Mouse (Mus musculus): ENCODE data around the gene Alg13.

Gene Alg13

GRCm38 (mm10) chrX:144317548-144318163, at the start of gene Alg13:
Gene Alg13 (plus strand): TSS chrX:144317804.
- DNase-seq (ENCODE audit: low read depth, low spot score): peak; percentile 72

GRCm38 (mm10) chrX:144268606-144269005, 49.0 kb upstream of the Alg13 start:
- DNase-seq (ENCODE audit: low read depth, low spot score): no peak

DNA sequence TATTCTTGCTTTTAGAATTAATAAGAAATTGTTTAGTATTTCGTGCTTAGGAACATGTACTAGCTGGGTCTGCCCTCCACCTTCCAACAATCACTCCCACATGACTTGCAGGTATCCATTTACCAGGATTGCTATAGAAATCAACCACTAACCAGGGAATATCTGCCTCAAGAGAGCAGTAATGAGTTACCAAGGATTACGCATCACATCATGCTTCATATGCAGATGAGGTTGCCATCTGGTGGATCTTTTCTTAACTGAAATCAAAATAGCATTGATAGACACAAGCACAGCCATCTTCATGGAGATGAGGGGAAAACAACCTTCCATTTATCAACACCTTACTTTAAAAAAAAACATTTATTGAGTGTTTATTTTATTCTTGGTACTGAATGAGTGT, 16.1 kb upstream of the Alg13 start:
- DNase-seq (ENCODE audit: low read depth, low spot score): no peak

GRCm38 (mm10) chrX:144305659-144306058, 11.9 kb upstream of the Alg13 start:
- no peak for DNase-seq (ENCODE audit: low read depth, low spot score)

DNA sequence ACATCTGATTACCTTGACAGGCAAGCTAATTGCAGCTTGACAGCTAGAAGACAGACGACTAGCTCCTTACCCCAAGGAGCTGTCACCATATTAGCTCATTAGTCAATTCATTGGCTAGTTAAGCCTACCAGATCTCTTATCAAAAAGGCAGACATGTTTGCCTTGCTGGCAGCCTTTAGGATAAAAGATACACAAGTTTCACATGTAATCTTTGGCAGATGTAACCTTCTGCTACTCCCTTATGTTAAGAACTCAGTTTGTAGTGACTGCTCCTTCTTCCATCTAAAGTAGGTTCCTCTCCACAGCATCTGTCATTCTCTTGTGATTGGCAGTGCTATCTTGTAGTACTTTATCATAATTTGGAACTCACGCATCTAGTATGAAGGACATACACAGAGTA, 3.6 kb upstream of the Alg13 start:
- DNase-seq (ENCODE audit: low read depth, low spot score): no peak

DNA sequence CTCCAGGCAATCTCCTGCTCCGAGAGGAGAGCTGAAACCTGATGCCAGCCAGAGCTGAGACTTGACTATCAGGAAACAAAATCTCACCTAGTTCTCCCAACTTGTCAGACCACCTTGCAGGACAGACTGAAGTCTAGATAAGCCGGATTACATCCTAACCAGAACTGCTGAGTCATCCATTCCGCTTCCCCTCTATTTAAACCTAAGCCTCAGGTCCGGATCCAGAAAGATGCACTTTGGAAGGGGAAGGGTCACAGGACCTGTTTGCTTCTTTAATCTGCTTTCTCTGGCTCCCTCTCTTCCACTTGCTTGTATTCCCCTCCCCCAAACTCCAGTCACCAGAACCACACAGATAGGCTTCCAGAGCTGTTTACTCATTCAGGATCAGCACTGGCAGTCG, 2.6 kb upstream of the Alg13 start:
- no peak for DNase-seq (ENCODE audit: low read depth, low spot score)

DNA sequence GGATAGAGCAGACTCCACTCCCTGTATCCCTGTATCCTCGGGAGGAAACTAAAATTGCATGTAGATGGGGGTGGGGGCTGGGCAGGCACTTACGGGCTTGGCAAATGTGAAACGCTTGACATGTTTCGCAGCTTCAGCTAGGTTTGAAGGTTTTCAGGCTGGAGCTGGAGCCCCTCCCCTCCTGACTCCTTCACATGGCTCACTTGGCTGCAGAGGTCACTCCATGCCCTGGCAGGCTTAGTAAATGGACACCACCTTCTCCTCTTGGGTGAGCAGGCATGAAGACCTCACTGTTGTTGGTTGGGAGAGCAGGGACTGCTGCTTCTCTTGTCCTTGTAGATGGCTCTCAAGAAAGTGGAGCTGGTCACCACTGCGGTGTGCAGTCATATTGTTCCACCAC, 1.6 kb upstream of the Alg13 start:
- no peak for DNase-seq (ENCODE audit: low read depth, low spot score)

DNA sequence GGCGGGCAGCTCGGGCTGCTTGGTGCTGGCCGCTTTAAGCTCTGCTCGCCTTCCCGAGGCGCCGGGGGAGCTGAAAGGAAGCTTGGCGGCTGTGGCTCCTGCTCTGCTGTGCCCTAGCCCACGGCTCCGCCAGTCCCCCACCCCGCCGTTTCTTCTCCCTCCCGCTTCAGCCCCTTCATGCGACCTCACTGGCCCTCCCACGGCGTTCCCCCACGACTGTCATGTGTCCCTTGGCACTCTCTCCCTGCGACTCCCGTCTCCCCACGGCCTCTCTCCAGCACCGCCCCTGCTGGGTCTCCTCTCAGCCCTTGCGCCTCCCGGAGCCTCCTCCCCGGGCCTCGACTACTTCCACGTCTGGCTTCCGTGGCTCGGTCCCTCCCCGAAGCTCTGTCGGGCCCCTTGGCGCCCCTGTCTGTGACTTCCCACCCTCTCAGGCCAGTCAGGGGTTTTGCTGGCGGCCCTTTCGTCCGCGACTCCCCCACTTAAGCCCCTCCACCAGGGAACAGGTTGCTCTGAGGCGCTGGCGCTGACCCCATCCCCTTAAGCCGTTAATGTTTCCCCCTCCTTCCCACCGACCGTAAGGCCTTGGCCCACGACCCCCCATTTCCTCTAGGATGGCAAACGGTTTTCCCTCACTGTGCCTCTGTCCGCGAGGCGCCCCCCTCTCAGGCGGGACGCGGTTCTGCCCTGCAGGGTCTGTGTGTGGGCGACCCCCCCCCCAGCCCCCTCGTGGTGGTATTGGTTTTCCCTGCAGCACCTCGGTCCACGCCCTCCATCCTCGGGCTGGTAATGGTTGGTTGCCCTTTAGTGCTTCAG, 768 bp downstream of the Alg13 start:
- DNase-seq (ENCODE audit: low read depth, low spot score): peak; percentile 36

DNA sequence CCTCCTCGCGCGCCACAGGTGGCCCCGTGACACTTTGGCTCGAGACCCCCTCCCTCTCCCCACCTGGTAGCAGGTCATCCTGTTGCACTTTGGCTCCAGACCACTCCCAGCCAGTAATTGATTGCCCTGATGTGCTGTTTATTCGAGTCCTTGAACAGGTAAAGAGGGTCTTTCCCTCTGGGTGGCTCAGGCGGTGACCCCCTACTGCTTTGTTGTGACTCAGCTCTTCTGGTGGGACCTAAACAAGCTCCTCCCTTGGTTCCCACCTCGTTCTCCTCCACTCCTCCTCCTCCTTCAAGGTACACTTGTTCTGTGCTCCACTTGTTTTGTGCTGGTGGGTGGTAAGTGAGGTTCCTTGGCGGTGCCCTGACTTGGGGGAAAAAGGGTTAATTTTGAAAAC, 1.8 kb downstream of the Alg13 start:
- DNase-seq (ENCODE audit: low read depth, low spot score): peak; percentile 2

DNA sequence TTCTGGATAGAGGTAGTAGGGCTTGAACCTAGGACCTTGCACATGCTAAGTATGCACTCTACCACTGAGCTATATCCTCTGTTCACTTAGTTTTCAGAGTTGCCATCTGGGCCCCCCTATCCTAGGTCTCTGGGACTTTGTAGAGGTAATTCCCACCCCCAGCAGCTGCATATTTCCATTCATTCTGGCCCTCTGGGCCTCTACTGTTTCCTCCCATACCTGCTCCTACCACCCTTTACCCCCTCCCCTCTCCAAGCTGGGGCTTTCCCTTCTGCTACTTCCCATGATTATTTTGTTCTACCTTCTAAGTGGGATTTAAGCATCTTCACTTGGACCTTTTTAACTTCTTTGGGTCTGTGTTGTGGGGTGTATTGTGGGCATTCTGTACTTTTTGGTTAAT, 7.8 kb downstream of the Alg13 start:
- no peak for DNase-seq (ENCODE audit: low read depth, low spot score)

DNA sequence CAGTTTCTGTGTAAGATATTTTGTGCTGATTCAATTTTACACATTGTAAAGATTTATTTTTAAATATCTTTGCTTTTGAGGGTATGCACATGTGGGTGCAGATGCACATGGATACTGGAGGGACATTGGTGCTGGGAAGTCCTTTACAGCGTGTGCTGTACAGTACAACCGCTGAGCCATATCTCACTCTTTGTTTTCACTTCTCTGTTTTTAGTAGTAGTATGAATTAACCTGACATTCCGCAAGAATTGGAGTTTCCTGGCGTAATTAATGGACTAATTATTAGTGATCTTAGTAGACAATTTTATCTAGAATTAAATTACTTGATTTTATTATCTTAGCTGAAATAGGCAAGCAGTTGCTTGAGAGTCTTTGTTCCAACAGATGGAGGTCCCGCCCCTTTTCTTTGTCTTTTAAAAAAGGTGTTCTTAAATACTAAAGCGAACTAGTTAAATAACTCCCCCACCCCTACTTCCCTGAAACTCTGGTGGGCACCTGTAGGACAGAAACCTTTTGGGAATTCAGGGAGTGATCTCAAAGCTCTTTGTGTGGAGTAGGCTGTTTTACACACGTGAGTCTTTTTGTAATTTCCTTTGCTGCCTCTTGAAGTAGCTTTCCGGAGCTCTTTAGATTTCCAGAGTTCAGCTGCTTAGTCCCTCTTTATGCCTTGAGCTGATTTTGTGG, 17.9 kb downstream of the Alg13 start:
- DNase-seq (ENCODE audit: low read depth, low spot score): no peak

DNA sequence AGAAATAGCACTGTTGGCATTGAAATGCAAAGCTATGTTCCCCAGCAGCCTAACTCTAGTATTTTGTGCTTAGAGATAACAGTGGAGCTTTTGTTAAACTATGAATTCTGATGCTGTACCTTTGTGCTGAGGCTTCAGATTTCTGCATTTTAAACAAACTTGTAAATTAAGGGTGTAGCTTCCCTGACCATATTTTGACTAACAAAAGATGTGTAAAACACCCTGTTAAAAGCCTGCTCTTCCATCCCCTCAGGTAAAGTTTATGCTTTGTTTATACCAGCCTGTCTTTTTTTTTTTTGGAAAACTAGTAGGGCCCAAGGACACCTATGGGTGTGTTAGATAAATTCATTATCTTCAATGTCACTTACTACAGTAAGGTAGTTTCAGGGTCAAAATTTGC, 20.3 kb downstream of the Alg13 start:
- DNase-seq (ENCODE audit: low read depth, low spot score): no peak

DNA sequence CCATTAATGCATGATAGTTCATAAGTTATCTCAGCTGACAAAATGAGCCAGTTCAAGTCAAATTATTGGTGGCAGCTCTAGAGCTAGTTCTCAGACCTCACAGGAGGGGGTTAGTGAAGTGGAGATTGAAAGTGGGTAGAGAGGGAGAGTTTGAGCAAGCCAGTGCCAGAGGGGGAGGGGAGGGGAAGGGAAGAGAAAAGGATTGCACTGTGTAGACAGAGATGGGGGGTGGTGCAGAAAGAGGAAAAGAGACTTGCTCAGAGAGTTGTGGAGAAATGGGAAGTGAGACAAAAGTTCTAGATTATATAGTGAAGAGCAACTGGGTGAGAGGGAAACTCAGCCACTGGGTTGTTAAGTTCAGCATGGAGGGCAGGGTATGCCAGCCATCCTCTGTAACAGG, 20.8 kb downstream of the Alg13 start:
- DNase-seq (ENCODE audit: low read depth, low spot score): no peak

- no peak for DNase-seq (ENCODE audit: low read depth, low spot score)
Observed at GRCm38 (mm10) chrX:144374196-144374595, 56.6 kb downstream of the Alg13 start.

DNA sequence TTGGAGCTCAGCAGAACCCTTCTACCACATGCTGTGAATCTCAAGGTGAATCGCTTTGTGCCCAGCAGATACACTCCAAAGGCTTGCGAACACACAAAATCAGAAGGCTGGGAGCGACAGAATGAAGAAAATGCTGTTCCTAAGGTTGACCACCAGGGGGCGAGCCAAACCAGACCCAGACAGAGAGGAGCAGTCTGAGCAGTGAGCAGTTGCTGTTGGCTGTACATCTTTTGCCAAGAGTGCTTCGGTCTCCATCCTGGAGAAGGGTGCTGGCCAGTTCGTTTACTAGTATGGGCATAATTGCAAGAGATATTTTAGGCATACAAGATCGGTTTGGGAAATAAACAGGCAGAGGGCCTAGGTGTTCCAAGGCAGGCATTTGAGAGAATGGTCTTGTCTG, 85.9 kb downstream of the Alg13 start:
- DNase-seq (ENCODE audit: low read depth, low spot score): peak; percentile 25

GRCm38 (mm10) chrX:144408036-144408435, 90.4 kb downstream of the Alg13 start:
- no peak for DNase-seq (ENCODE audit: low read depth, low spot score)

- no peak for DNase-seq (ENCODE audit: low read depth, low spot score)
Observed at GRCm38 (mm10) chrX:144420259-144420658, 102.7 kb downstream of the Alg13 start.

GRCm38 (mm10) chrX:144421091-144421490, 103.5 kb downstream of the Alg13 start:
- DNase-seq (ENCODE audit: low read depth, low spot score): no peak

- no peak for DNase-seq (ENCODE audit: low read depth, low spot score)
Observed at GRCm38 (mm10) chrX:144423848-144424247, 106.2 kb downstream of the Alg13 start.

Measured in CD4-positive helper T cell, adult 2 months (primary cell).